Mouse (Mus musculus) duodenum, adult 2 months (tissue): Measurements from ENCODE around the gene Gata2. TPM values are rescaled to one million over a fixed set of nuclear protein-coding genes. Genes with fewer than 3 reads are reported as not detected.

Experiments used
- polyA plus RNA-seq: library from polyadenylated mRNA; depleted of rRNA; stranded (reverse); fragments of >200 nt; gene quantifications from 2 replicates; pipeline ENCODE4 v1.2.3, GENCODE M21; 2012; ENCODE audit warnings: low replicate concordance; rRNA removed

The Gata2 gene
- polyA plus RNA-seq = 9.8 and 10.4 TPM in 2 replicates

DNA sequence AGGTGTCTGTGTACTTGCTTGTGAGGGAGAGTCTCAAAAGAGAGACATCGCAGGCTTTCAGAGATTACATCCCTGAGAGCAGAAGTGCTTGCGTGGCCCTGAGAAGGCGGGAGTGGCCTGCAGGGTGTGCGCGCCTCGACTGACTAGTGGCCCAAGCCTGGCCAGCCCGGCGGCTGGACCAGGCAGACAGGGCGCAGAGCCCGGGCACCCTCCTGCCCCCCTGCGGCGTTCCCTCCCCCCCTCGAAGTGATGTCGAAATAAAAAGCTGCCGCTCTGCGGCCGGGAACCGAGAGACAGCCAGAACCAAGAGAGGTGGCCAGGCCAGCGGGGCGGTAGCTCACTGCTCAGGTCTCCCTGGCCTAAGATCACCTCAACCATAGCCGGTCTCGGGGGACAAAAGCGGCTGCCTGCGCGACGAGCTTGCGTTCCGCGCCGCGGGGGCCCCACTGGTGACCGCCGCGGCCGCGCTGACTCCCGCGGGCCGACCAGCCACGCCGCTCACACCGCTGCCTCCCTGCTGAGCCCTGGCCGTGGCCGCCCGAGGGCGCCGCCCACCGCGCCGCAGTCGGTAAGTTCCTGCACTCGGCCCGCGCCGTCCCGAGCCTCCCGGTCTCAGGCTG is at the start of gene Gata2:
Gene Gata2 (plus strand): TSS at position 459 of the 620 bp plus-strand sequence.

DNA sequence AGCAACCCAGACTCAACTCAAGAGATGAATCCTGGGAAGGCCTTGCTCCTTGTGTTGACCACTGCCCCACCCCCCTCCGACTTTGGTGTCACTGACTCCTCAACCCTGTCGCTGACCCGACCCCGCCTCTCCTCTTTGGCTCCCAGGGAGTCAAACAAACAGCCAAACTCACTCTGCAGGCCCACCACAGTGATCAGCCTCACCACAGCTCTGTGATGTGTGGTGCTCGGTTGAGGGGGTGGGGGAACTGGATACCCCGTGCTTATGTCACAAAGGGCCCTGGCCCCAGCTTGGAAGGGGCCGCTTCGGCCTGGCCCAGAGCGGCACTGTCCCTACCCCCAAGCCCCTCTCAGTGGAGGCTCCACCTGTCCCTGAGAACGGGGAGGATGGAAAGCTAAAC is 28.3 kb downstream of the Gata2 start, which contains the start of gene Dnajb8:
Gene Dnajb8 (plus strand): TSS at position 301 of the 400 bp plus-strand sequence.

Other genes starting within 250 kb of the Gata2 start
- gene H1fx, start 212.3 kb upstream of the Gata2 start, polyA plus RNA-seq = 4.7 and 8.7 TPM in 2 replicates
- 59.3 and 60.8 TPM in 2 replicates for gene Rab7, start 148.6 kb upstream of the Gata2 start, polyA plus RNA-seq
- 93.7 and 135 TPM in 2 replicates for gene Rpn1, start 109.4 kb upstream of the Gata2 start, polyA plus RNA-seq
- not detected in 2 replicates for gene Dnajb8, start 28.4 kb downstream of the Gata2 start, polyA plus RNA-seq